Mouse (Mus musculus): ENCODE results near the gene Ryr2. TPM values are rescaled to one million over a fixed set of nuclear protein-coding genes. Genes with fewer than 3 reads are reported as not detected.

The Ryr2 gene
- total and polyA plus RNA-seq, 3 experiments, result 127 to 1,020 (median 877) TPM

- Histone ChIP-seq H3K27me3 (ENCODE audit: control insufficient read depth, insufficient read depth, low read length) (no peaks in the 10 kb centered on the region), H3K27ac (peak overlapping the region; percentile 93), H3K9ac (ENCODE audit: low read depth, low read length) (no peak overlapping the region), H3K36me3 (ENCODE audit: control insufficient read depth, insufficient read depth, low read length) (peaks cover 6% of the 10 kb centered on the region; the same call in 1 of the 2 replicates), H3K4me3 (no peak overlapping the region), H3K4me1 (ENCODE audit: control insufficient read depth, insufficient read depth, low read length) (peaks cover 5% of the 10 kb centered on the region), H3K79me2 (replicated peaks; ENCODE audit: control insufficient read depth, insufficient read depth, low read length) (no peaks in the 10 kb centered on the region)
- WGBS, result 26% methylated on average over 7 of the region's 7 CpGs
- intact Hi-C loops (cut with DNase I), result loop anchor here (2.0 to 5.0 kb wide), 2 partner anchors 27 to 64 kb away; partner anchors contain the start of gene Ryr2
- peak; percentile 69 to 85 for DNase-seq
- TF ChIP-seq CTCF (IDR thresholded peaks at IDR 0.05) (no peak), POLR2A (IDR thresholded peaks at IDR 0.05; ENCODE audit: insufficient read depth, low read depth, low read length) (peak; percentile 59; the same call in 1 of the 2 replicates), EP300 (IDR thresholded peaks at IDR 0.05; ENCODE audit: insufficient read depth, low read depth, low read length) (peak; percentile 100)
Measured at GRCm38 (mm10) chr13:12133549-12133948, 26.8 kb upstream of the Ryr2 start.

GRCm38 (mm10) chr13:12132160-12132710, 25.5 kb upstream of the Ryr2 start:
- H3K27ac ChIP-seq, result peak overlapping the region; percentile 93
- no peak overlapping the region for H3K4me3 ChIP-seq
- H3K79me2 ChIP-seq (replicated peaks; ENCODE audit: control insufficient read depth, insufficient read depth, low read length), result no peaks in the 10 kb centered on the region
- 19% methylated on average over 3 of the region's 3 CpGs for WGBS
- no peaks in the 10 kb centered on the region for H3K27me3 ChIP-seq (ENCODE audit: control insufficient read depth, insufficient read depth, low read length)
- DNase-seq, result peak in 1 of 2 experiments; percentile 65
- peaks cover 7% of the 10 kb centered on the region for H3K4me1 ChIP-seq (ENCODE audit: control insufficient read depth, insufficient read depth, low read length)
- TF ChIP-seq CTCF (IDR thresholded peaks at IDR 0.05) (no peak), EP300 (IDR thresholded peaks at IDR 0.05; ENCODE audit: insufficient read depth, low read depth, low read length) (peak; percentile 93)
- H3K36me3 ChIP-seq (ENCODE audit: control insufficient read depth, insufficient read depth, low read length), result peaks cover 6% of the 10 kb centered on the region; the same call in 1 of the 2 replicates
- intact Hi-C loops (cut with DNase I), result loop anchor here (2.0 to 5.0 kb wide), 2 partner anchors 25 to 65 kb away; partner anchors contain the start of gene Ryr2
- peak overlapping the region; percentile 22 for H3K9ac ChIP-seq (ENCODE audit: low read depth, low read length)

GRCm38 (mm10) chr13:12129121-12129520, 22.4 kb upstream of the Ryr2 start:
- H3K27me3 ChIP-seq (ENCODE audit: control insufficient read depth, insufficient read depth, low read length), result no peaks in the 10 kb centered on the region
- peak overlapping the region; percentile 93 for H3K27ac ChIP-seq
- no peaks in the 10 kb centered on the region for H3K79me2 ChIP-seq (replicated peaks; ENCODE audit: control insufficient read depth, insufficient read depth, low read length)
- DNase-seq, result no peak
- TF ChIP-seq EP300 (IDR thresholded peaks at IDR 0.05; ENCODE audit: insufficient read depth, low read depth, low read length) (no peak), CTCF (IDR thresholded peaks at IDR 0.05) (no peak), POLR2A (IDR thresholded peaks at IDR 0.05; ENCODE audit: insufficient read depth, low read depth, low read length) (no peak)
- WGBS, result 64% methylated on average over 1 of the region's 1 CpGs
- no peak overlapping the region for H3K9ac ChIP-seq (ENCODE audit: low read depth, low read length)
- H3K36me3 ChIP-seq (ENCODE audit: control insufficient read depth, insufficient read depth, low read length), result peaks cover 6% of the 10 kb centered on the region; the same call in 1 of the 2 replicates
- H3K4me3 ChIP-seq, result no peak overlapping the region
- H3K4me1 ChIP-seq (ENCODE audit: control insufficient read depth, insufficient read depth, low read length), result peaks cover 9% of the 10 kb centered on the region
- intact Hi-C loops (cut with DNase I), result no loop called here

- no peak for DNase-seq
- TF ChIP-seq EP300 (IDR thresholded peaks at IDR 0.05; ENCODE audit: insufficient read depth, low read depth, low read length) (no peak), POLR2A (IDR thresholded peaks at IDR 0.05; ENCODE audit: insufficient read depth, low read depth, low read length) (no peak), CTCF (IDR thresholded peaks at IDR 0.05) (no peak)
- Histone ChIP-seq H3K27ac (peak overlapping the region; percentile 77), H3K36me3 (ENCODE audit: control insufficient read depth, insufficient read depth, low read length) (peaks cover 4% of the 10 kb centered on the region; the same call in 1 of the 2 replicates), H3K4me3 (no peak overlapping the region), H3K9ac (ENCODE audit: low read depth, low read length) (no peak overlapping the region), H3K79me2 (replicated peaks; ENCODE audit: control insufficient read depth, insufficient read depth, low read length) (no peaks in the 10 kb centered on the region), H3K4me1 (ENCODE audit: control insufficient read depth, insufficient read depth, low read length) (peaks cover 7% of the 10 kb centered on the region), H3K27me3 (ENCODE audit: control insufficient read depth, insufficient read depth, low read length) (no peaks in the 10 kb centered on the region)
- intact Hi-C loops (cut with DNase I), result no loop called here
Measured at GRCm38 (mm10) chr13:12126099-12126498, 19.4 kb upstream of the Ryr2 start.

DNA sequence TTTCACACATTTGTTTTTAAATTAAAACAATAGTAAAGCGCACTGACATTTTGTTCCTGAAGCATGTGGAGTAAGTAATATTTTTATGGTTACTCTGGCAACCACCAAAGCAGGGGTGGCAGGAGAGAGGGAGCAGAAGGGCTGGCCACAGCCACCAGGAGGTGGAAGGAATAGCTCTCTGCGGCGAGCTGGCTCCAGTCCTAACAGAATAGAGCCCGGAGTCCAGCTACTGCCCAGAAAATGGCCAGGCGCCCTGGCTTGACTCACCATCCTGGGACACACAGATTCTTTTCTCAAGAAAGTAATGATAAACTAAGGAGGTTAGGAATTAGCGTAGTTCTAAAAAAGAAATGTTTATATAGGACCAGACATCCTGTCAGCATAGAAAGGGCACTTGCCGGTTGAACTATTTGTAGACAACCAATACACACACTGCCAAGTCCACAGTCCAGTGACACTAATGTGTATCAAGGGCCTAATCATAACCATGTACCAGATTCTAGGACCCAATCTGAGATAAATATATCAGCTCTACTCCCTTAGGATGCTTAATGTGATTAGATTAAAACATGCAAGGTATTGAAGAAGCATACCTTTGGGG, 18.3 kb upstream of the Ryr2 start:
- H3K27ac ChIP-seq, result peak overlapping the region; percentile 77
- 0 out of 2 replicates have a peak, but pooled peaks cover under 1% of the 10 kb centered on the region for H3K36me3 ChIP-seq (ENCODE audit: control insufficient read depth, insufficient read depth, low read length)
- no peaks in the 10 kb centered on the region for H3K79me2 ChIP-seq (replicated peaks; ENCODE audit: control insufficient read depth, insufficient read depth, low read length)
- H3K4me1 ChIP-seq (ENCODE audit: control insufficient read depth, insufficient read depth, low read length), result peaks cover 4% of the 10 kb centered on the region
- WGBS, result 16% methylated on average over 7 of the region's 7 CpGs
- H3K4me3 ChIP-seq, result no peak overlapping the region
- no peak overlapping the region for H3K9ac ChIP-seq (ENCODE audit: low read depth, low read length)
- H3K27me3 ChIP-seq (ENCODE audit: control insufficient read depth, insufficient read depth, low read length), result no peaks in the 10 kb centered on the region
- TF ChIP-seq POLR2A (IDR thresholded peaks at IDR 0.05; ENCODE audit: insufficient read depth, low read depth, low read length), result no peak
- TF ChIP-seq CTCF (IDR thresholded peaks at IDR 0.05), result peak; percentile 53
- DNase-seq, result peak; percentile 62 to 81
- intact Hi-C loops (cut with DNase I), result no loop called here

DNA sequence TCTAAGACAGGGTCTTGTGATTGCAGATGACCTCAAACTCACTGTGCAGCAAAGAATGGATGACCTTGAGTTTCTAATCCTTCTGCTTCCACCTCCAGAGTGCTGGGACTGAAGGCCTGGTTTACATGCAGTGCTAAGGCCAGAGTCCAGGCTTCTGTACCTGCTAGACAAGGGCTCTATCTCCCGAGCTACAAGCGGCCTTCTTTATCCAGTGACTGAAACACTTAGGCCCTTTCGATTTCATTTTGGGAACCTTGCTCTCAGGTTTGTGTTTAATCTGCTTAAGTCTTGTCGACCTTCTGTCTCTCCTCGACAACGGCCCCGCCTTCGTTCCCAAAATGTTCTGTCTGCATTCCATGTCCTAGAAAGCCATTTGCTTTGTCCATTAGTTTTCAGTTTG, 8.8 kb upstream of the Ryr2 start:
- intact Hi-C loops (cut with DNase I), result no loop called here

More for the DNA sequence above, 8.8 kb upstream of the Ryr2 start:
- DNase-seq, result no peak
- Histone ChIP-seq H3K36me3 (ENCODE audit: control insufficient read depth, insufficient read depth, low read length) (no peaks in the 10 kb centered on the region), H3K4me1 (ENCODE audit: control insufficient read depth, insufficient read depth, low read length) (peaks cover 1% of the 10 kb centered on the region), H3K9ac (ENCODE audit: low read depth, low read length) (no peak overlapping the region), H3K79me2 (replicated peaks; ENCODE audit: control insufficient read depth, insufficient read depth, low read length) (no peaks in the 10 kb centered on the region), H3K27me3 (ENCODE audit: control insufficient read depth, insufficient read depth, low read length) (no peaks in the 10 kb centered on the region), H3K4me3 (no peak overlapping the region), H3K27ac (peak overlapping the region; percentile 49)
- 59% methylated on average over 8 of the region's 8 CpGs for WGBS
- TF ChIP-seq EP300 (IDR thresholded peaks at IDR 0.05; ENCODE audit: insufficient read depth, low read depth, low read length), result no peak
- TF ChIP-seq POLR2A (IDR thresholded peaks at IDR 0.05; ENCODE audit: insufficient read depth, low read depth, low read length), result no peak
- TF ChIP-seq CTCF (IDR thresholded peaks at IDR 0.05), result no peak
